Mouse (Mus musculus) lung, postnatal 36 days (tissue): ENCODE results near the gene Nln.

Experiments
- DNase-seq: peaks from one replicate; pipeline ENCODE4 v3.0.0; 2022; ENCODE audit warnings: mixed read lengths

The Nln gene

DNA sequence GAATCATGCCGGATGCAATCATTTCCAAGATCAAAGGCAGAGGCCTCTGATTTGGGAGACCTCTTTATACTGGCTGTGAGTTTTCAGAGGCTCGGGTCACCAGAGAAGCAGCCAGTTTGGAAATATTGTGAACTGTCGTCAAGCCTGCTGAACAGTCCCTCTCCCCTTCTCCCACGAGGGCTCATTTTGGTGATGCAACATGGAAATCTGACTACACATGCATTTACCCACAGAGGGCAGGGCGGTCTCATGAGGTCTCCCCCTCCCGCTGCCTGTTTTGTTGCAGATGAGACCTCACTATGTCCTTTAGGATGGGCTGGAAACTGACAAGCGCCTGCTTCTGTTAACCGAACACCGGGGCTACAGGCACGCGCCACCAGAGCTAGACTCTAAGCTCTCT, 95.4 kb downstream of the Nln start:
- no peak for DNase-seq

DNA sequence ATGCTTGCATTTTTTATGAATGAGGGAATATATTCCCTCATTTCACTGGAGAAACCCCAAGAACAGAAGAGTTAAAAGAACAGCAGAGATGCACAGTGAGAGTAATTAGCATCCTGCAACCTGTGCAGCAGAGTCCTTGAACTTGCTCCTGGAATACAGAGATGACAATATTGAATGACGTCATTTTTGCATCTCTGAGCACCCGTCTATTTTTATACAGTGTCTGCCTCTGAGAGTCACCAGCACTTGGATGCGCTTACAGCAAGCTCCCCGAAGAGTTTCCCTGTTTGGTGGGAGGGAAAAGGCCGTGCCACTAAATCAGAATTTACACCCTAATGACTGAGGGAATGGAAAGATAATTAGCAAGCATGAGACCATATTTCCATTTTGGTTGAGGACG, 96.0 kb downstream of the Nln start:
- no peak for DNase-seq

DNA sequence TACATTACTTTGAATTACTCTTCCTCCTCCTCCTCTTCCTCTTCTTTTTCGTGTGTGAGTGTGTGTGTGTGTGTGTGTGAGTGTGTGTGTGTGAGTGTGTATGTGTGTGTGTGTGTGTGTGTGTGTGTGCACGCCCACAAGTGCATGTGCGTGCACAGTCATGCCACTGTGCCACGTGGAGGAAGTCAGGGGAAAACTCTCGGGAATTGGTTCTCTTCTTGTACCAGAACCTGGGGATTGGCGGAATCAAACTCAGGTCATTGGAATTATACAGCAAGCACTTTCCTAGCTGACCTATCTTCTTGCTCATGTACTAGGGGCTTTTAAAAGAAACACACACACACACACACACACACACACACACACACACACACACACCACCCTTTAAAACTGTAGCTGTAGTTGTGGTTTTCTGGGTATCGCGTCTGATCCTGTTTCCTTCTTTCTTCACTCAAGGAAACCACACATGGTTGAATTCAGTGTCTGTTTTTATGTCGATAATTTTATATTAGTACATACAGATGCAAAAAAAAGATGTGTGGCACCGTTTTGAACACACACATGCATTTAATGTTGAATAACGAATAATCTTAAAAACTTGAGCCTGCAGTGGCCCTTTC, 97.1 kb downstream of the Nln start:
- DNase-seq, result no peak

DNA sequence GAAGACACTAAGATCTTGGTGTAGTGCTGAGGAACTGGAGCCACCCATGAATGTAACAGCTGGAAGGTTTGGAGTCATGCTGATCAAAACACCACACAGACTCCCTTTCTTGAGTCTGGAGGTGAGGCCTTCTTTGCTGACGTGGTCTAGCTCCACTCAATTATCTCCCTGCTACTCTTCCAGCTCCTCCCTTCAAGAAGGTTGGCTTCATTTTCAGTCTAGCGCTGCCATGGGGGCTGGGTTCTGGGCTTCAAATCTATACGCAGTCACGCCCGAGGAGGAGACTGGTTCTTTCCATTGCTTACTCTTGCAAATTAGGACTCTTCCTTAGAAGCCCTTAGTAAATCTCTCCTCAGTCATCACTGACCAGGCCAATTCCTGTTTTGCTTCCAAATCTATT, 98.1 kb downstream of the Nln start:
- no peak for DNase-seq

DNA sequence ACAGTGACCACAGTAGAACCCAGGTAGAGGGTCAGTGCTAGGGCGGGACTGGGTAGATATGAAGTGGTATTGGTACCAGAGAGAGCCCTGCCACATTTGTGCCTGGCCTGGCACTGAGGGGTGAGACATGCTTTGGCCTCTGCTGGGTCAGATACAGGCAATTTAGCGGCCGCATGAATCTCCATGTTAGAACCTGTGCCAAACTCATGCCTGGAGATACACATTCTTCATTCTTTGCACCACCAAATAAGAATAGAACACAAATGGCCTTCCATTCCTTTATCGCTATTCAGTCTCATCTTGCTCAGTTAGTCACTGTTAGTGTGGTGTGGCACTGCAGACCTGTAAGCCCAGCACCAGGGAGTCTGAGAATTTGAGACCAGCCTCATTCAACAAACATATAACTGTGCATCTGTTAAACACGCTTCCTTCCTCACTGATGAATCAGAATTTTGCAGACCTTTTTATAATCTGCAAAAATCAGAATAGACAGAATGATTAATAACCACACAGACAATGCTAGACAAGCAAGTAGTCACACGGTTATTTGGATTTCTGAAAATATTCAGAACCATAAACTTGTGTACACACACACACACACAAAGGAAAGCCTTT, 104.1 kb downstream of the Nln start:
- DNase-seq, result no peak

DNA sequence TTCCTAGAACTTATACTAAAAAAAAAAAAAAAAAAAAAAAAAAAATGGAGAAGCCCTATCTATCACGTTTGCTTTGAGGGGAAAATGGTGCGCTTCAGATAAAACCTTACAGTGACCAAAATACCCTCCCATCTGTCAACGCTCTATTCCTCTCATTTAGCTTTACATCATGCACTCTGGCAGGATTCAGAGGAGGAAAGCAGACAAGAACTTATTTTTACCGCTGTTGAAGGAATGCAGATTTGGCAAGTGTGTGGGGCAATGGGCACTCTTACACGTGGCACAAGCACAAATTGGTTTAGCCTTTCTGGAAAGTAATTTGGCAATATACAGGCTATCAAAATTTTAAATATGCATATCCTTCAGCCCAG, 115.3 kb downstream of the Nln start:
- no peak for DNase-seq

DNA sequence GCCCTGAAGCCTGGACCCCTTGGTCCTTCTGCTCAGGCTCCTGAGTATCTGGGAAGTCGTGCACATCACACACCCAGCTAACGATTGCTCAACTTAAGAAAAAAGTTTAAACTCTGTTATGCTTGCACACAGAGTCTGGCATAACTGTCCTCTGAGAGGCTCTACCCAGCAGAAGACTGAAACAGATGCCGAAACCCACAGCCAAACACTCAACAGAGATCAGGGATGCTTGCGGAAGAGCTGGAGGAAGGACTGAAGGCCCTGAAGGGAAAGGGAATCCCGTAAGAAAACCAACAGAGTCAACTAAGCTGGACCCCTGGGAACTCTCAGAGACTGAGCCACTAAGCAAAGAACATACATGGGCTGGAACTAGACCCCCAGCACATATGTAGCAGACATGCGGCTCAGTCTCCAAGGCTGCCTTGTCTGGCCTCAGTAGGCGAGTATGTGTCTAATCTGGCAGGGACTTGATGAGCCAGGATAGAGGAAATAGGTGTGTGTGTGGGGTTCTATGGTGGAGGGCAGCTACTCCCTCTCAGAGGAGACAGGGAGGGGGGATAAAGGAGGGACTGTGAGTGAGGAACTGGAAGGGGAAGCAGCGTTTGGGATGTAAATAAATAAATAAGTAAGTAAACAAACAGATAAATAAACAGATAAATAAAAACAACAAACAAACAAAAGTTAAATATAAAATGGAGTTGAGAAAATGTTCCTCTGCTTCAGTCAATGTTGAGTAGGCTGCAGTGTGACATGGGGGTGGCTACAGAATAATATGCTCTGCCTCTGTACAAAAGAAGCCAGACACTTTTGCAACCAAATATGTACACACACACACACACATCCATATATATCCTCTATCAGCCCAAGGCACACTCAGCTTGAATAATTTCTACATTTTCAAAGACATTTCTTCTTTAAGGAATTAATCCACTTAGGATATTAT, 116.0 kb downstream of the Nln start:
- no peak for DNase-seq

DNA sequence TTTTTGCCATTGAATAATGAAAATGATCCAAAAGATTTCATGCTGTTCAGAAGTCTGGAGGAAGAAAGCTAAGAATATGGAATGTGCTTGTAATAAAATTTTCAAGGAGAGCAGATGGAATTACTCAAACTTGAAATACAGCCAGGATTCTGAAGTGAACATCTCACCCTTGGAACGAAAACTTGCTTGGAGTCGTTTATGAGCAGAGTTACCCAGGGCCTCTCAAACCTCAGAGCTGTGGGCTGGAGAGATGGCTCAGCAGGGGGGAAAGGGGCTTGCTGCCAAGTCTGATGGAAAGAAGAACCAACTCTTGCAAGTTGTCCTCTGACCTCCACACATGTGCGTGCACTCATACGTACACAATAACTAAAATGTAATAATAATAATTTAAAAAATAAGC, 122.8 kb downstream of the Nln start:
- peak; percentile 20 for DNase-seq

DNA sequence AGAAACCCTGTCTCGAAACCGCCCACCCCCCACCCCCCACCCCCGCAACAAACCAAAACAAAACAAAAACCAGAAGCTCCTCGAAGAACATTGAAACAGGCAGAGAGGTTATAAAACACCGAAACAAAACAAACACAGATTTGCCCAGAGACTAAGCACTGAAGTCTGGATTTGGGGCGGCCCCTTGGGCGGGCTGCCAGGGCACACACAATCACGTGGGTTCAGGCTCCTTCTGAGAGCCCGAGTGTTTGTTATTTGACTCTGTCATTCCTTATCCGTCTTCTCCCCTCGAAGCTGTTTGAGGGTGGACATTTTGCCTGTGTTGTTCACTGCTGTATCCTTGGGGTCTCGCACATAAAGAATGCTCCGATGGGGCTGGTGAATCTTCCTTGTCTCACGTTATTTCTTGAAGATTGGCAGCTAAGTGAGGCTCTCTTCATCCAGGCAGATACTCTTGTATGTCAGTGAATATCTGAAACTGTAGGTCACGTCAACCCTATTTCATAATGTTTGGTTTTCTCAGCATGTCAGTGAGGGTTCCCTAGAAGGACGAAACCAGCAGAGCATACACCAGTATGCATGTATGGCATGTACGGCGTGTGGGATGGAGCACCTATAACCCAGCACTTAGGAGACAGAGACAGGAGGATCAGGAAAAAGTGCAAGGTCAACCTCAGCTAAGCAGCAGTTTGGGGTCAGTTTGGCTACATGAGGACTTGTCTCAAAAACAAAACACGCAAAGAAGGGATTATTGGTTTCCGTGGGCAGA, 123.7 kb downstream of the Nln start:
- DNase-seq, result peak; percentile 71

DNA sequence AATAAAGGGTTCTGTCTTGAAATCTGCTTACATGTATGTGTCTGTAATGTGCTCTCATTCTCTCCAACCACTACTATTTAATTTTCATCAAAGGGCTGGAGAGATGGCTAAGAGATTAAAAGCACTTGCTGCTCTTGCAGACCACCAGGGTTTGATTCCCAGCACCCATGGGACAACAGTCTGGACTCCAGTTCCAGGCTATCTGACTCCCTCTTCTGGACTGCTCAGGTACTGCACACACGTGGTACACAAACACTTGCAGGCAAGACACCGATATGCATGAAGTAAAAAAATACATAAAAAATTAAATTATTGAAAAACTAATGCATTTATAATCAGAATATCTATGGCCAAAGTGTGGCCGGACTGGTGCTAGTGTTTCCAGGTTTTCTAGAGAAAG, 127.0 kb downstream of the Nln start:
- DNase-seq, result no peak

DNA sequence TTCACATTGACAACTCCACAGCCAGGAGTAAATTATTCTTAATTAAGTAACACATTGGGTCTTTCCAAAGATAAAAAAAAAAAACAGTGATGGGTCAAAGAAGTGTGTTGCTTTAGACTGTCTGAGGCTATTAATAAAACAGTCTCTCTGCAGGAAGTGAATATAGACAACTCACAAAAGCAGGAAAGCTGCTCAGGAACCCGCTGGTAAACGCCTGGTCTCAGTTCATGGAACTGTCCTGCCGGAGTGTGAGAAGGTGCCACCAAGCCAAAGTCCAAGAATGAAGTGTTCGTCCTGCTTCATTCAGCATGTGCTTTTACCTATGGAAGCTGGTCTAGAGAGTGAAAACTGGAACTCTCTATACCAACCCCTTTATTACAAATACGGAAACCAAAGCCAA, 129.0 kb downstream of the Nln start:
- peak; percentile 50 for DNase-seq

DNA sequence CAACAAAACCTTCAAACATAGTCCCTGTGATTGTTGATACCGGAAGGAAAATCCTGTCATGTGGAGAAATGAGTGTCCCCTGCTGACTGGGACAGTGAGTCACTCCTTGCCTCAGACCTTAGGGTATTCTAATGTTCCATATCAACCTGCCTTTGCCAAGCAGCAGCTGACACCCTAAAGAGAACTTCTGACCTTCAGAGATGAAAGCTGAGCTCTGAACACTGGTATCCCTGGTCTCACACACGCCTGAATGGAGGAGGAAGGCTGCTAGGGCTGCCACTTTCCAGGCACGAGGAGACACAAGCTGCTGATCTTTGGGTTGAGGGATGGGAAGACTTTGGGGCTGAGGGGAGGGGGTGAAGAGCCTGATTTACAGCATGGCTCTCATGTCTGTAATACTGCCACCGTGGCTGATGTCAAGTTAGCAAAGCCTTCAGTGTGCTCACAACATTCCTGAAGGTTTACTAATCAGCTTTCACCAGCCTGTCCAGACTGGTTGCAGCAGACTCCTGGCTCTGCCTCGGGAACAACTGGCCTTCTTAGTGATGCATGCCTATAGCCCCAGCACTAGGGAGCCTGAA, 131.0 kb downstream of the Nln start:
- peak; percentile 62 for DNase-seq

DNA sequence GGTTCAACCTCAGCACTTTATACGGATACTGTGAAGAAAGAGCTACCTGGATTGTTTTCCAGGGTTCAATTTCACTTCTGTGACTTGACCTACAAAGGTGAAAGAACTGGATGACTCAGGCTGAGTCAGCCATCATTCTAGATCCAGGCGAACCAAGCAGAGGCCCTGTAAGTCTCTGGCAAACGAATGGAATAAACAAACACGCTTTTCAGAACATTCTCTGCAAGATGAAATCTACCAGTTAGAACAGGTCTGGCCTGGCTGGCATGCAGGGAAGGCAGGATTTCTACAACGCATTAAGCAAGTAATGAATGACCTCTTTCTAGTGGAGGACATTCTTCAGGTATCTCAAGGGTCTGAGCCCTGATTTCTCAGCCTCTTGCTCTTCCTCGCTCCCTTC, 131.6 kb downstream of the Nln start:
- peak; percentile 65 for DNase-seq

DNA sequence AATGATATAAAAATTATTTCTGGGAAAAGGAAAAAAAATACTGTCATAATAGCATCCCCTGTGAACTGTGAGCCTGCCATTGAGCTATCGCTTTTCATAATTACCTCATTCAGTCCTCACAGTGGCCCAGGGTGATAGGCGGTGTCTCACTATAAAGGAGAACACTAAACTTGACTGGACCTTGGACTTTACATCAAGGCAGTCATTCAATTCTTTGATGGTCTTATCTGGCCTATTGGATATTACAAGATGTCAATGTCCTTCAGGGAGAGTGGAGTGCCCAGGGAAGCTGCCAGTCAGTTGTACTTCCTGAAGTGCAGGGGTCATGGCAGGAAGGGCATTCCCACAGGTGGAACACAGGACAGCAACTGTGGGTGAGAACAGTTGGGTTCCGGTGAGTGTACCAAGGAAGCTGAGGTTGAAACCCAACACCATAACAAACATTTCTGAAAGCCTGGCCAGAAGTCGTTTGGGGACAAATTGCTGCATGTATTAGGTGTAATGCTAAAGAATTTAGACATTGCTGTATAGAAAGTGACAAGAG, 133.2 kb downstream of the Nln start:
- peak; percentile 43 for DNase-seq

DNA sequence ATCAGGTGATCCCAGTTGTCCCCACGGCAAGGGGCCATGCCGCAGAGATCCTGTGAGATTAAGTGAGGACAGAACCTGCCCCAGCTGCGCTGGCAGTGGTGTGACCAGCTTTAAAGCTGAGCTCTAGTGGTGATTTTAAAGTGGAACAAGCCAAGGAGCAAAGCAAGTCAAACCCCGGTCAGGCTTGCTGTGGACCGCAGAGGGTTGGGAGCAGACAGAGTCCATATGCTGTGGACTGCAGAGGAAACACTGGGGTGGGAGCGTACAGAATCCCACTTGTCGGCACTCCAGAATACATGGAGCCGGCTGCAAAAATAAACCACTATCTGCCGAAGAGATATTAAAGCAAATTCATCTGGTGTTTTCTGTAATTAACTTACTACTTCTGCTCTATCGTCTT, 134.3 kb downstream of the Nln start:
- DNase-seq, result no peak

DNA sequence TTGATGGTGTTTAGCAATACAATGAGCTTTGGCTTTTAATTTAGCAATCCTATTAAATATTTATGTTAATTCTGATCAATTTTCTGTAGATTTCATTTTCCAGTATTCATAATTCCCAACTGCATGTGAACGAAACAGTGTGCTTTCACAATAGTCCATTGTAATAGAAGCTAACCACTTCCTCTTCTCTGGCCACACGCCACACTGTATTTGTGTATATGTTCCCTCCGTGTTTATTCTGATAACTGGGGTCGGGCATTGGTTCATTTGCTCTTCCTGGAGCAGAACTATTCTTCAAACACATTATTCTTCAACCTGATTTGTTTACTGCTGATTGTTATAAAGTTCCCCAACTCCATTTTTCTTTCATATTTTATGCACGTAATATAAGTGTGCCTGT, 135.4 kb downstream of the Nln start:
- DNase-seq, result peak; percentile 51
